Mouse (Mus musculus) heart, embryonic 12.5 days (tissue): ENCODE data around the gene Tns1. TPM values are rescaled to one million over a fixed set of nuclear protein-coding genes. Genes with fewer than 3 reads are reported as not detected.

Source experiments
- ATAC-seq: fragments of 200-750 bp; cut with Nextera tagmentation; 2 replicates; pipeline ENCODE4 v1.8.0; 2017; ENCODE audit warnings: moderate TSS enrichment, moderate library complexity; ENCODE audit not compliant: insufficient number of reproducible peaks, low FRiP score
- H3K27ac ChIP-seq: fragments of 300-500 bp; sonication (generic); 2 replicates; pipeline ENCODE4 v1.5.1; 2016; ENCODE audit warnings: mild to moderate bottlenecking, moderate library complexity; ENCODE audit not compliant: poor library complexity, severe bottlenecking
- H3K27me3 ChIP-seq: fragments of 300-500 bp; sonication (generic); replicated peaks from 2 replicates; pipeline ENCODE4 v1.6.1; 2016; ENCODE audit warnings: mild to moderate bottlenecking, moderate library complexity
- H3K36me3 ChIP-seq: fragments of 300-500 bp; sonication (generic); 2 replicates; pipeline ENCODE4 v1.6.1; 2016; ENCODE audit warnings: mild to moderate bottlenecking, moderate library complexity
- H3K4me1 ChIP-seq: fragments of 300-500 bp; sonication (generic); replicated peaks from 2 replicates; pipeline ENCODE4 v1.6.1; 2016; ENCODE audit warnings: mild to moderate bottlenecking
- H3K4me2 ChIP-seq: fragments of 300-500 bp; sonication (generic); 2 replicates; pipeline ENCODE4 v1.6.1; 2016; ENCODE audit warnings: mild to moderate bottlenecking, moderate library complexity
- H3K4me3 ChIP-seq: fragments of 300-500 bp; sonication (generic); 2 replicates; pipeline ENCODE4 v1.5.1; 2016; ENCODE audit warnings: mild to moderate bottlenecking
- H3K9ac ChIP-seq: fragments of 300-500 bp; sonication (generic); 2 replicates; pipeline ENCODE4 v1.6.1; 2016; ENCODE audit warnings: mild to moderate bottlenecking, moderate library complexity
- H3K9me3 ChIP-seq: fragments of 300-500 bp; sonication (generic); replicated peaks from 2 replicates; pipeline ENCODE4 v1.6.1; 2016; ENCODE audit warnings: mild to moderate bottlenecking, moderate library complexity
- WGBS: fragments of 180-500 bp; shearing (Covaris S2); methylation state at CpG from one replicate; pipeline ENCODE4 v1.1.7; 2016; 5-methylcytosine and 5-hydroxymethylcytosine counted together
- polyA plus RNA-seq: library from polyadenylated mRNA; unstranded; fragments of >200 nt; fragmentation: Nextera tagmentation; extraction: Ambion mirVana; gene quantifications from 2 replicates; pipeline ENCODE4 v1.2.1, GENCODE M21; 2016

Tns1 gene
- polyA plus RNA-seq, 1 experiment from 2014 or later = 115 TPM

- peak overlapping the region; percentile 34; the same call in 1 of the 2 replicates for H3K9ac ChIP-seq
- 0 out of 2 replicates have a peak overlapping the region, but pooled peaks have one; percentile 15 for H3K4me2 ChIP-seq
Observed at GRCm38 (mm10) chr1:74025227-74025626, 99.0 kb downstream of the Tns1 start.

GRCm38 (mm10) chr1:74024452-74025190, 99.6 kb downstream of the Tns1 start:
- Histone ChIP-seq H3K4me1 (peaks cover 99% of the 10 kb centered on the region), H3K27ac (peak overlapping the region; percentile 85), H3K4me2 (0 out of 2 replicates have a peak overlapping the region, but pooled peaks have one; percentile 15), H3K9ac (peak overlapping the region; percentile 34), H3K4me3 (no peak overlapping the region), H3K36me3 (no peaks in the 10 kb centered on the region), H3K27me3 (no peaks in the 10 kb centered on the region), H3K9me3 (no peaks in the 10 kb centered on the region)
- no peak for ATAC-seq
- 36% methylated on average over 10 of the region's 10 CpGs for WGBS

More at GRCm38 (mm10) chr1:74025227-74025626, 99.0 kb downstream of the Tns1 start:
- H3K36me3 ChIP-seq = no peaks in the 10 kb centered on the region
- no peaks in the 10 kb centered on the region for H3K9me3 ChIP-seq
- H3K4me1 ChIP-seq = peaks cover 99% of the 10 kb centered on the region
- peak overlapping the region; percentile 85 for H3K27ac ChIP-seq
- H3K27me3 ChIP-seq = no peaks in the 10 kb centered on the region
- ATAC-seq = no peak
- H3K4me3 ChIP-seq = no peak overlapping the region
- WGBS = 34% methylated on average over 6 of the region's 6 CpGs

- Histone ChIP-seq H3K27me3 (no peaks in the 10 kb centered on the region), H3K4me2 (no peak overlapping the region), H3K9ac (peak overlapping the region; percentile 29; the same call in 1 of the 2 replicates), H3K27ac (peak overlapping the region; percentile 85), H3K4me3 (no peak overlapping the region), H3K9me3 (no peaks in the 10 kb centered on the region), H3K4me1 (peaks cover 94% of the 10 kb centered on the region), H3K36me3 (no peaks in the 10 kb centered on the region)
- no peak for ATAC-seq
- 41% methylated on average over 3 of the region's 3 CpGs for WGBS
Observed at GRCm38 (mm10) chr1:74022998-74023397, 101.3 kb downstream of the Tns1 start.

- Histone ChIP-seq H3K9ac (0 out of 2 replicates have a peak overlapping the region, but pooled peaks have one; percentile 29), H3K36me3 (no peaks in the 10 kb centered on the region)
- ATAC-seq = no peak
Observed at GRCm38 (mm10) chr1:74022536-74022935, 101.7 kb downstream of the Tns1 start.

GRCm38 (mm10) chr1:74020235-74020634, 104.0 kb downstream of the Tns1 start:
- no peak overlapping the region for H3K9ac ChIP-seq
- H3K27ac ChIP-seq = peak overlapping the region; percentile 44
- peaks cover 94% of the 10 kb centered on the region for H3K4me1 ChIP-seq
- no peak overlapping the region for H3K4me3 ChIP-seq
- H3K9me3 ChIP-seq = no peaks in the 10 kb centered on the region
- H3K36me3 ChIP-seq = no peaks in the 10 kb centered on the region
- 45% methylated on average over 6 of the region's 6 CpGs for WGBS
- no peak for ATAC-seq
- no peaks in the 10 kb centered on the region for H3K27me3 ChIP-seq
- H3K4me2 ChIP-seq = no peak overlapping the region

More at GRCm38 (mm10) chr1:74022536-74022935, 101.7 kb downstream of the Tns1 start:
- no peaks in the 10 kb centered on the region for H3K27me3 ChIP-seq
- H3K4me2 ChIP-seq = no peak overlapping the region
- H3K4me1 ChIP-seq = peaks cover 94% of the 10 kb centered on the region
- H3K9me3 ChIP-seq = no peaks in the 10 kb centered on the region
- peak overlapping the region; percentile 85; the same call in 1 of the 2 replicates for H3K27ac ChIP-seq
- no peak overlapping the region for H3K4me3 ChIP-seq
- WGBS = 66% methylated on average over 5 of the region's 5 CpGs

GRCm38 (mm10) chr1:74017399-74018172, 106.7 kb downstream of the Tns1 start:
- peaks cover 94% of the 10 kb centered on the region for H3K4me1 ChIP-seq
- H3K4me3 ChIP-seq = no peak overlapping the region
- peak overlapping the region; percentile 8; the same call in 1 of the 2 replicates for H3K9ac ChIP-seq
- peaks cover 11% of the 10 kb centered on the region for H3K36me3 ChIP-seq
- peak overlapping the region; percentile 74 for H3K27ac ChIP-seq
- 71% methylated on average over 9 of the region's 9 CpGs for WGBS
- no peak overlapping the region for H3K4me2 ChIP-seq
- H3K9me3 ChIP-seq = no peaks in the 10 kb centered on the region
- no peaks in the 10 kb centered on the region for H3K27me3 ChIP-seq
- no peak for ATAC-seq

- H3K4me1 ChIP-seq = peaks cover 92% of the 10 kb centered on the region
Observed at GRCm38 (mm10) chr1:74016618-74017017, 107.6 kb downstream of the Tns1 start.

GRCm38 (mm10) chr1:74015513-74016234, 108.6 kb downstream of the Tns1 start:
- Histone ChIP-seq H3K4me1 (peaks cover 82% of the 10 kb centered on the region), H3K4me3 (no peak overlapping the region), H3K9me3 (peaks cover 2% of the 10 kb centered on the region), H3K27me3 (no peaks in the 10 kb centered on the region), H3K36me3 (peaks cover 30% of the 10 kb centered on the region), H3K27ac (peak overlapping the region; percentile 74), H3K9ac (peak overlapping the region; percentile 49; the same call in 1 of the 2 replicates), H3K4me2 (0 out of 2 replicates have a peak overlapping the region, but pooled peaks have one; percentile 0)
- 37% methylated on average over 8 of the region's 8 CpGs for WGBS
- ATAC-seq = peak; percentile 44; the same call in 1 of the 2 replicates

More at GRCm38 (mm10) chr1:74016618-74017017, 107.6 kb downstream of the Tns1 start:
- H3K27me3 ChIP-seq = no peaks in the 10 kb centered on the region
- H3K4me2 ChIP-seq = 0 out of 2 replicates have a peak overlapping the region, but pooled peaks have one; percentile 0
- WGBS = 65% methylated on average over 5 of the region's 5 CpGs
- no peak overlapping the region for H3K4me3 ChIP-seq
- H3K9me3 ChIP-seq = no peaks in the 10 kb centered on the region
- peak overlapping the region; percentile 74 for H3K27ac ChIP-seq
- peaks cover 21% of the 10 kb centered on the region for H3K36me3 ChIP-seq
- peak overlapping the region; percentile 31; the same call in 1 of the 2 replicates for H3K9ac ChIP-seq
- no peak for ATAC-seq

- Histone ChIP-seq H3K4me2 (no peak overlapping the region), H3K27me3 (no peaks in the 10 kb centered on the region), H3K36me3 (peaks cover 33% of the 10 kb centered on the region), H3K9me3 (peaks cover 5% of the 10 kb centered on the region), H3K4me1 (peaks cover 77% of the 10 kb centered on the region), H3K4me3 (no peak overlapping the region), H3K27ac (peak overlapping the region; percentile 74), H3K9ac (peak overlapping the region; percentile 29; the same call in 1 of the 2 replicates)
- no peak for ATAC-seq
- 53% methylated on average over 10 of the region's 14 CpGs for WGBS
Observed at GRCm38 (mm10) chr1:74014538-74015327, 109.5 kb downstream of the Tns1 start.
